7 mouse cellular contexts compared by ENCODE assay signal in the genomic region with DNA sequence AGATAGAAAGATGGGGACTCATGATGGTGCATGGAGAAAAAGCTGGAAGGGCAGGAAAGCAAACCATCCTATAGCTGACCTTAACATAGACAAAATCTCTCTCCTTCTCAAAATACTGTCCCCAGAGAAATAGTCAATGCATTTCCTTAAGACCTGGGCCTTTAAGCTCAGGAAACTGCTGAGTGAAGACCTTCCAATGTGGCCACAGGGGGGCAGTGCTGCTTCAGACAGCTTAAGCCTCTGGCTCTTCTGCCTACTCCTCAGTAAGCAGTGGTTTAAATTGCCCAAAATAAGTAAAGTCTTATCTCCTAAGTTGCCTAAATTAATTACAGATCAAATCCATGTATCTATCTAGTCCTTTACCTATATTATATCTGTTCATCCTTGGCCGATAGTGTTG.
A peak's percentile ranks its signal among the peaks of the same experiment; 100 is the strongest.
DNase-seq lines count a peak whose midpoint lies in the region; ATAC-seq and TF ChIP-seq lines count a peak whose summit lies in the region.
"Not testable (repeated sequence)": the region's sequence is repeated elsewhere in the genome, so short reads cannot be mapped to it uniquely, and the experiment has no call there.

No protein-coding gene starts in this region.

- in situ Hi-C loops in Patski (cut with MboI; ENCODE audit: low pct_unique_long_range_greater_than_20kb) = not testable (repeated sequence)

- not testable (repeated sequence) for H3K4me3 ChIP-seq in forebrain, embryonic 14.5 days (ENCODE audit: low read depth, low read length); midbrain, embryonic 11.5 days (ENCODE audit: low read depth, low read length); stomach, postnatal 0 days (ENCODE audit: low read depth, low read length)

- H3K4me1 ChIP-seq in forebrain, embryonic 14.5 days (ENCODE audit: control insufficient read depth, insufficient read depth, low read length); midbrain, embryonic 11.5 days (ENCODE audit: control insufficient read depth, insufficient read depth, low read length); stomach, postnatal 0 days (replicated peaks; ENCODE audit: control insufficient read depth, insufficient read depth): not testable (repeated sequence)

- POLR2A ChIA-PET in Patski (lab: Charles Lee) = not testable (repeated sequence)

- not testable (repeated sequence) for H3K27ac ChIP-seq in forebrain, embryonic 14.5 days (ENCODE audit: low read depth, low read length); midbrain, embryonic 11.5 days (ENCODE audit: low read depth, low read length); stomach, postnatal 0 days (replicated peaks)

- not testable (repeated sequence) for H3K9me3 ChIP-seq in forebrain, embryonic 14.5 days (replicated peaks; ENCODE audit: control insufficient read depth, low read length); midbrain, embryonic 11.5 days (ENCODE audit: control insufficient read depth, low read length); stomach, postnatal 0 days (ENCODE audit: control insufficient read depth, low read length)

- H3K36me3 ChIP-seq in forebrain, embryonic 14.5 days (ENCODE audit: control insufficient read depth, insufficient read depth, low read length); midbrain, embryonic 11.5 days (ENCODE audit: control insufficient read depth, insufficient read depth, low read length); stomach, postnatal 0 days (ENCODE audit: control insufficient read depth, insufficient read depth, low read length): not testable (repeated sequence)

- peak; percentile 66 for ATAC-seq in Patski
- ATAC-seq in forebrain, embryonic 14.5 days; midbrain, embryonic 11.5 days (ENCODE audit: low FRiP score); stomach, postnatal 0 days (ENCODE audit: low FRiP score, low TSS enrichment): not testable (repeated sequence)

- TF ChIP-seq CTCF in Patski (IDR thresholded peaks at IDR 0.05) = not testable (repeated sequence)
- peak; percentile 61 for TF ChIP-seq CTCF in stomach, postnatal 0 days (IDR thresholded peaks at IDR 0.05; ENCODE audit: low read depth)

- TF ChIP-seq EP300 in stomach, postnatal 0 days (optimal IDR thresholded peaks at IDR 0.05) = not testable (repeated sequence)

- H3K4me2 ChIP-seq in forebrain, embryonic 14.5 days (ENCODE audit: low read length); midbrain, embryonic 11.5 days; stomach, postnatal 0 days (replicated peaks; ENCODE audit: low read depth): not testable (repeated sequence)

- not testable (repeated sequence) for H3K9ac ChIP-seq in forebrain, embryonic 14.5 days (ENCODE audit: low read length); midbrain, embryonic 11.5 days (ENCODE audit: low read length); stomach, postnatal 0 days (ENCODE audit: low read length)

- 88% methylated on average over 1 of the region's 1 CpGs for WGBS in forebrain, embryonic 14.5 days
- WGBS in midbrain, embryonic 11.5 days = 100% methylated on average over 1 of the region's 1 CpGs
- WGBS in stomach, postnatal 0 days = 83% methylated on average over 1 of the region's 1 CpGs

- intact Hi-C loops in left cerebral cortex, postnatal 4 days (cut with DNase I) = not testable (repeated sequence)

- CTCF ChIA-PET in Patski (lab: Charles Lee) = interaction anchor here (1.0 kb wide), 1 partner anchor 13 kb away, joined by 3 read pairs; no protein-coding TSS in a partner anchor

- not testable (repeated sequence) for H3K27me3 ChIP-seq in Patski; forebrain, embryonic 14.5 days (replicated peaks; ENCODE audit: control insufficient read depth, insufficient read depth, low read length); midbrain, embryonic 11.5 days (ENCODE audit: control insufficient read depth, insufficient read depth, low read length); stomach, postnatal 0 days (ENCODE audit: control insufficient read depth, insufficient read depth, low read length)

- DNase-seq in Patski (ENCODE audit: low read depth, low spot score) = not testable (repeated sequence)
- DNase-seq in c-Kit-positive CD71-positive TER-119-positive erythroid progenitor cells, embryonic 14.5 days (ENCODE audit: low spot score) = peak; percentile 46
- peak; percentile 21 for DNase-seq in forebrain, embryonic 14.5 days (ENCODE audit: low spot score)
- peak; percentile 8 for DNase-seq in kidney, adult 18-20 months
- DNase-seq in left cerebral cortex, postnatal 4 days = peak; percentile 6
- DNase-seq in midbrain, embryonic 11.5 days (ENCODE audit: low spot score, missing footprints) = peak; percentile 81
- peak; percentile 26 for DNase-seq in stomach, postnatal 0 days (ENCODE audit: low spot score)
